Mouse (Mus musculus) lung, postnatal 36 days (tissue): ENCODE data around the gene Fam120b.

Experiments
- DNase-seq: peaks from one replicate; pipeline ENCODE4 v3.0.0; 2022; ENCODE audit warnings: mixed read lengths

Gene Fam120b

GRCm38 (mm10) chr17:15395997-15396675 is at the start of gene Fam120b:
TSS of gene Fam120b (plus strand) at chr17:15396202.
- peak; percentile 97 for DNase-seq

- DNase-seq = no peak
These were observed 45.9 kb upstream of the Fam120b start for GRCm38 (mm10) chr17:15350152-15350551.

GRCm38 (mm10) chr17:15352869-15353610 is 43.0 kb upstream of the Fam120b start:
- no peak for DNase-seq

- no peak for DNase-seq
These were observed 42.0 kb upstream of the Fam120b start for GRCm38 (mm10) chr17:15354006-15354405.

GRCm38 (mm10) chr17:15355072-15355471 is 40.9 kb upstream of the Fam120b start:
- no peak for DNase-seq

- DNase-seq = no peak
These were observed 39.5 kb upstream of the Fam120b start for GRCm38 (mm10) chr17:15356526-15356925.

- DNase-seq = no peak
These were observed 38.9 kb upstream of the Fam120b start for GRCm38 (mm10) chr17:15357071-15357470.

- no peak for DNase-seq
These were observed 32.3 kb upstream of the Fam120b start for GRCm38 (mm10) chr17:15363656-15364055.

- no peak for DNase-seq
These were observed 30.4 kb upstream of the Fam120b start for GRCm38 (mm10) chr17:15365650-15366049.

GRCm38 (mm10) chr17:15370401-15370800 is 25.6 kb upstream of the Fam120b start:
- DNase-seq = no peak

- DNase-seq = no peak
These were observed 23.8 kb upstream of the Fam120b start for GRCm38 (mm10) chr17:15371967-15372835.

- peak; percentile 45 for DNase-seq
These were observed 22.9 kb upstream of the Fam120b start for GRCm38 (mm10) chr17:15372931-15373652.

- DNase-seq = no peak
These were observed 21.5 kb upstream of the Fam120b start for GRCm38 (mm10) chr17:15374321-15375141.

- no peak for DNase-seq
These were observed 20.8 kb upstream of the Fam120b start for GRCm38 (mm10) chr17:15375224-15375623.

GRCm38 (mm10) chr17:15375701-15376493 is 20.1 kb upstream of the Fam120b start:
- peak; percentile 82 for DNase-seq

GRCm38 (mm10) chr17:15376494-15377181 is 19.4 kb upstream of the Fam120b start, which contains the start of gene Dll1:
TSS of gene Dll1 (minus strand) at chr17:15376872.
- no peak for DNase-seq

- peak; percentile 71 for DNase-seq
These were observed 18.1 kb upstream of the Fam120b start for GRCm38 (mm10) chr17:15377901-15378300.

- no peak for DNase-seq
These were observed 17.4 kb upstream of the Fam120b start for GRCm38 (mm10) chr17:15378413-15379109.

GRCm38 (mm10) chr17:15379741-15380526 is 16.1 kb upstream of the Fam120b start:
- no peak for DNase-seq
